Mouse (Mus musculus): ENCODE results near the gene Tmem74b.

Gene Tmem74b

DNA sequence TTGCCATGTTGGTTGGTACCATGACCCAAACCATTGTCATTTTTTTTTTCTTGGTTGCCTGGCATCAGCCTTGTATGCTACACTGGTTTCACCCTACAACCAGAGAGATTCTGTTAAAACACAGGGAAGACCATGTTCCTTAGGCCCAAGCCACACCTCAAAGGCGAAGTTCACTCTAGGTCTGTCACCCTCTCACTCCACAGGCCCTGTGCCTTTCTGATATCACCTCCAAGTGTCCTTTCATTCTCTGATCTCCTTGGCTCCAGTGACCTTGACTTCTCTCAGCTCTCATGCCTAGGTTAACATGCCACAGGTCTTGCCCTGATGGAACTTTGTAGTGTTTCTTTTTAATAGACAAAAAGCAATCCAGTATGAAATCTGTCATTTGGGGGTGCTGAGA lies 40.3 kb downstream of the Tmem74b start:
- in situ Hi-C loops (cut with MseI, MboI): loop anchor here in 1 of 2 experiments (10.0 kb wide), 1 partner anchor 123 kb away; no protein-coding TSS in a partner anchor

DNA sequence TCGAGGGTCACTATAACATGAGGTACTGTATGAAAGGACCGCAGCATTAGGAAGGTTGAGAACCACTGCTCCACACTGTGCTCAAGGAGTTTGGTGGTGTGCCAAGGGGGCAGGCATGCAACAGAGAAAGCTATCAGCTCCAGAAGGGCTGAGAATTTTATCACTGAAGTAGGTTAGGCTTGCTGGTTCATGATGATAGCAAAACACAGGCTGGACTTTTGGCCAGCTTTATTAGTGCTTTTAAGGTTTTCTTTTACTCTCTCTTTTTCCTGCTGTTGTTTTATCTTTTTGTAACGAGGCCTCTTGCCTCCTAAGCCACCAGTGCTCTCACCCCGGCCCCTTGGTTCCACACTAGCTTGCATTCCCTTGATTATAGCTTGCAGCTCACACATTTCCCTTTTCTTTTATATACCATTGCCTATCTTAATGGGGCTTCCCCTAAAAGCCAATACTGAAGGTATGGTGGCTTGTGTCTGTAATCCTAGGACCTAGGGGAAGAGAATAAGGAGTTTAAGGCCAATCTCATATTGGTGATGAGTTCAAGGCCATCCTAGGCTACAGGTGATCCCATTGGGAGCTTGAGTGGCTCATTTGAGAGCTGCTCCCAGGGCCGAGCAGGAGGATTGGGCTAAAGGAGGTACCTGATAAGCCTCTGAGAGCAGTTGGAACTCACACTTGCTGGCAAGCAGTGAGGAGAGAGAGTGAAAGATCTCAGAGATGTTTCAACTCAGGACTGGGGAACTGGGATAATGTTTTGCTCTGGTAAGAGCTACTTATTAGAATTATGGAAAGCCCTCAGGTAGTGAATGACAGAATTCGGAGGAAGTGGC lies 41.3 kb downstream of the Tmem74b start:
- in situ Hi-C loops (cut with MseI, MboI): loop anchor here in 1 of 2 experiments (10.0 kb wide), 1 partner anchor 122 kb away; no protein-coding TSS in a partner anchor

DNA sequence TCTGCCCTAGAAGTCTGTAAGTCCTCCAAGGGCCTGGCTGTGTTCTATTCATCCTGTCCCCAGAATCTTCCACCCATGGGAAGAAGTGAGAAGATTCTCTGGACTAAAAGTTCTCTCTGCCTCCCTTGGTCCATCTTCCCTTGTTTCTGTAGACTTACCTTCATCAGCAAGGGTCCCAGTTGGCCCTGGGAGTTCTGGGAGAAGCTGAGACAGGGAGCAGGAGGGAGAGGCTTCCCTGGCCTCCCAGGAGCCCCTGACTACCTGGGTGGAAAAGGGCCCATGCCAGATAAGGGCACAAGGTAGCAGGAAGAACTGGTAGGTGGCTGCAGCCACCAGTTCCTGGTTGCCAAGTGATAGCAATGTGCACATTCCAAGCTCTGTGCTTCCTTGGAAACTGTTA lies 42.0 kb downstream of the Tmem74b start, which contains the start of gene Psmf1:
Gene Psmf1, minus strand, starts transcription at position 342 of the 400 bp plus-strand sequence.
- in situ Hi-C loops (cut with MseI, MboI): loop anchor here in 1 of 2 experiments (10.0 kb wide), 1 partner anchor 121 kb away; no protein-coding TSS in a partner anchor

DNA sequence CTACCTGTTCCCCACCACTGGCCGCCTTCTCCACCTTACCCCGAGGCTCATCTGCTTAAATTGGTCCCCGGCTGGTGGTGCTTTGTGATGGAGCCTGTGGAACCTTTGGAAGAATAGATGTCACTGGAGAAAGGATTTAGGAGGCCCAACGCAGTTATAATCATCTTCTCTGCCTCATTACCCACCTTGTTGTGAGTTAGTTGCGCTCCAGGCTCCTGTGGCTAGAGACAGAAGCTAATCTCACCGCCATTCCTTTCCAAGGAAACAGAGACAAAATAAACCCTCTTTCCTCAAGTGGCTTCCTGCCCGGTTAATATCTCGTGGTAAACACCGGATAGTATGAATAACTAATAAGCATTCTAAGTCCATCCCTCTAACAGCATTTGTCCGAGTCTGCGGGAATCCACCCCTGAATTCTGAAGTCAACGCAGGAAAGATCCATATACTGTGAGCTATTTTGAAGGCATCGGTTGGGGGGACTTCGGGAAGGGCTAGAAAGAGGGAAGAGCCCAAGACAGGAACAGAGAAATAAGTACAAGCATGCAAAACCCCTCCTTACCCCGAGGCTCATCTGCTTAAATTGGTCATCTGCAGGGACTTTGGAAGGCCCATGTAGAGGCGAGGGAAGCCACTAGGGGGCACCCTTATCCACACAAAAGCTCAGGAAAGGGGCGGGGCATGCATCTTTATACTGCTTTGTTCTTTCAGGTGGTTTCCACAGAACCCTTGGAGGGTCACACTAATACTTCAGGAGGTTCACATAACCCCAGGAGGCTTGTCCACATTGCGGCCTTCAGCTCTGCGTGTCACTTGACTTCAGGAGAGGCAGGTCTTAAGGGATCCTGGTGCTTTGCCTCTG lies 46.3 kb downstream of the Tmem74b start:
- in situ Hi-C loops (cut with MseI, MboI): loop anchor here (5.0 to 10.0 kb wide), 2 partner anchors 117 to 119 kb away; no protein-coding TSS in a partner anchor

DNA sequence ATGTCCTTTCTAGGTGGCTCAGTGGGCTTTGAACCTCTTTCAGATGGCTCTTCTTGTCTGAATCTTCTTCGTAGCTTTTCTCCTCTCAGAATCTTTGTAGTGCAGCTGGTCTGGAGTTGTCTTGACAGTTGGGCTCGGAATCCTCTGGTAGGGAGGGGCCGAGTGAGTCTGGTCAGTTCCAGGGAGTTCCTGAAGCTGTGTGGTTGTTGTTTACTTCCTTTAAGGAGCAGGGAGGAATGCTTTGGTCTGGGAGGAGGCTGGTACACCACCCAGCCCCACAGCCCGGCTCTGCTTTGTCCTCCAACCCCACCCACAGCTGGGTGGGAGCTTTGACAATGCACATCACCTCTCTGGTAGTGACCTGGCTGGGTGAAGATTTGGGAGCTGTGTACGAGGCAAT lies 49.5 kb downstream of the Tmem74b start:
- in situ Hi-C loops (cut with MseI, MboI): no loop called here

DNA sequence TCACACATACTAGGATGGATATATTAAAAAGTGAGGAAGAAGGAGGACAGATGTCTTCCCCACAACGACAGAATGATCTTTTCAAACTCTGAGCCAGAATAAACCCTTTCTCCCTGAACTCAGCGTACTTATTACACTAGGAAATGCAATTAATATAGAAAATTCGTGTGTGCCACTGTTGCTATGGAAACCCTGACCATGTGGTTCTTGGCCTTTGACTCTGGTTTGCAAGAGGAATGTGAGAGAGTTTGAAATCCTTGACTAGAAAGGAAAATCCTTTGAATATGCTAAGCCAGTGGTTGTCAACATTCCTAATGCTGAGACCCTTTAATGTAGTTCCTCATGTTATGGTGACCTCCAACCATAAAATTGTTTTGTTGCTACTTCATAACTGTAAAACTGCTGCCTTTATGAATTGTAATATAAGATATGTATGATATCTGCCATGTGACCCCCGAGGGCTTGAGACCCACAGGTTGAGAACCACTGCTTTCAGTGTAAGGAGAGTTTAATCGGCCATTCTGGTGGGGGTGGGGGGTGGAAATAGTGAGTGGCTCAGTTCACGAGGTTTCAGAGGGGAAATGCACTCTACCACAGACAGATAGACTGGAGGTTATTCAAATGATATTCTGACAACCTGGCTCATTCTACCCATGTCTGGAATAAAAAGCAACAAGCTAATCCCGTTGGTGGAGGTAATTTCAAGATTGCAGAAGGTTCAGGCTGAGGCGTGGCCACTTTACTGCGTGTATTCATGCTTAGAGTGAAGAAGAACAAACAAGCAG lies 54.7 kb downstream of the Tmem74b start:
- in situ Hi-C loops (cut with MseI, MboI): no loop called here

DNA sequence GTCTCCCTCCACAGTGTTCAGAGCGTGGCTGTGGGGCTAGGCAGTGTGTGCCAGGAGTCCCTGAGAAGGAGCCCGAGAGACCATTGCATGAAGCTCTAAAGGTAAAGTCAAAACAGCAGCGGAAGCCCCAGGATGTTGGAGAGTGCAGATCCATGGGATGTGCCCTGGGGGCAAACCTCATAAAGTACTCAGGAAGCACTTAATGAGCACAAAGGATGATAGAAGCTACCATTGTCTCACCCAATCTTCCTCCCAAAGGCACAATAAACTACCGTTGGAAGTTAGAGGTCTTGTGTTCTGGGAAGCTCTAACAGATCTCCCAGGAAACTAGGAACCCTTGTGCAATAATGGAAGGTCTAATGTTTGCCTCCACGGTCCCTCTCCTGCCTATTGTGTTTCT lies 55.6 kb downstream of the Tmem74b start:
- in situ Hi-C loops (cut with MseI, MboI): no loop called here

DNA sequence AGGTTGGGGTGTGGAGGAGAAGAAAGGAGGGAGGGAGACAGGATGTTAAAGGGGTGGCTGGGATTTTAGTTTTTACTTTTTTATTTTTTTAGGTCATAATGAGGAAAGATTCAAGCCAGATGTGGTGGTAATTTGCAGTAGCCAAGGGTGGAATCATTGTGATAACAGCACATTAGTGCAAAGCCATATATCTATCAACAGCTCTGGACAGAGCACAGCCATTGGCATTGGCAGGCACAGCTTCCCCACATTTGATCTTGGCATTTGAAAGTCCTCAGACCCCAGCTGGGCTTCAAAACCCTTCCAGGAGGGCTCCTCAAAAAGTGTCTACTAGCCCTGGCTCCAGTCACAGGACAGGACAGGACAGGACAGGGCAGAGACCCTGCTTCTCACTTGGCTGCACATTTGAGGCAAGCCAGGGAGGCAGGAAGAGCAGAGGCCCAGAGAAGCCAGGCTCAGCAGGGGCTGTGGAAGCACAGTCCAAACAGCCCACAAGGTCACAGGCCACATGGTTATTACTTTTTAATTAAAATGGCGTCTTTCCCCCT lies 57.1 kb downstream of the Tmem74b start:
- in situ Hi-C loops (cut with MseI, MboI): no loop called here

Data from mouse trophoblast stem cell (cell line).